Mouse (Mus musculus): Measurements from ENCODE around the gene Sbf1. TPM values are rescaled to one million over a fixed set of nuclear protein-coding genes. Genes with fewer than 3 reads are reported as not detected.
A peak's percentile ranks its signal among the peaks of the same experiment; 100 is the strongest.

Gene Sbf1
- polyA plus RNA-seq, 1 experiment from 2014 or later: 27.6 TPM

GRCm38 (mm10) chr15:89295580-89296165, 19.4 kb downstream of the Sbf1 start:
- no peaks in the 10 kb centered on the region for H3K27me3 ChIP-seq (ENCODE audit: control insufficient read depth, insufficient read depth, low read length)
- no peaks in the 10 kb centered on the region; the same call in 1 of the 2 replicates for H3K4me1 ChIP-seq (replicated peaks; ENCODE audit: control insufficient read depth, insufficient read depth)
- H3K36me3 ChIP-seq (ENCODE audit: control insufficient read depth, insufficient read depth, low read length): peaks cover 38% of the 10 kb centered on the region
- 82% methylated on average over 8 of the region's 8 CpGs for WGBS
- H3K4me3 ChIP-seq (ENCODE audit: low read depth, low read length): no peak overlapping the region
- peak overlapping the region; percentile 49; the same call in 1 of the 2 replicates for H3K27ac ChIP-seq (replicated peaks)
- TF ChIP-seq CTCF (IDR thresholded peaks at IDR 0.05; ENCODE audit: low read depth): no peak
- no peak for TF ChIP-seq EP300 (optimal IDR thresholded peaks at IDR 0.05)
- no peak overlapping the region for H3K9ac ChIP-seq (ENCODE audit: low read length)
- DNase-seq (ENCODE audit: low spot score) (no peak), ATAC-seq (ENCODE audit: low FRiP score, low TSS enrichment) (no peak)
- no peak overlapping the region for H3K4me2 ChIP-seq (replicated peaks; ENCODE audit: low read depth)
- no peaks in the 10 kb centered on the region for H3K9me3 ChIP-seq (ENCODE audit: control insufficient read depth, low read length)

GRCm38 (mm10) chr15:89293778-89294177, 21.3 kb downstream of the Sbf1 start:
- 91% methylated on average over 10 of the region's 10 CpGs for WGBS
- no peak overlapping the region for H3K4me3 ChIP-seq (ENCODE audit: low read depth, low read length)
- no peak overlapping the region for H3K9ac ChIP-seq (ENCODE audit: low read length)
- TF ChIP-seq EP300 (optimal IDR thresholded peaks at IDR 0.05) (no peak), CTCF (IDR thresholded peaks at IDR 0.05; ENCODE audit: low read depth) (no peak)
- no peak overlapping the region for H3K4me2 ChIP-seq (replicated peaks; ENCODE audit: low read depth)
- ATAC-seq (ENCODE audit: low FRiP score, low TSS enrichment): 0 out of 2 replicates have a peak, but pooled peaks have one; percentile 13
- H3K27ac ChIP-seq (replicated peaks): no peak overlapping the region
- DNase-seq (ENCODE audit: low spot score): no peak
- H3K36me3 ChIP-seq (ENCODE audit: control insufficient read depth, insufficient read depth, low read length): peaks cover 32% of the 10 kb centered on the region
- no peaks in the 10 kb centered on the region for H3K9me3 ChIP-seq (ENCODE audit: control insufficient read depth, low read length)
- no peaks in the 10 kb centered on the region for H3K27me3 ChIP-seq (ENCODE audit: control insufficient read depth, insufficient read depth, low read length)
- H3K4me1 ChIP-seq (replicated peaks; ENCODE audit: control insufficient read depth, insufficient read depth): no peaks in the 10 kb centered on the region; the same call in 1 of the 2 replicates

GRCm38 (mm10) chr15:89292795-89293194, 22.3 kb downstream of the Sbf1 start:
- ATAC-seq (ENCODE audit: low FRiP score, low TSS enrichment) (peak; percentile 38), DNase-seq (ENCODE audit: low spot score) (peak; percentile 51)
- no peaks in the 10 kb centered on the region; the same call in 1 of the 2 replicates for H3K4me1 ChIP-seq (replicated peaks; ENCODE audit: control insufficient read depth, insufficient read depth)
- H3K36me3 ChIP-seq (ENCODE audit: control insufficient read depth, insufficient read depth, low read length): peaks cover 34% of the 10 kb centered on the region
- no peaks in the 10 kb centered on the region for H3K9me3 ChIP-seq (ENCODE audit: control insufficient read depth, low read length)
- H3K4me2 ChIP-seq (replicated peaks; ENCODE audit: low read depth): no peak overlapping the region
- TF ChIP-seq CTCF (IDR thresholded peaks at IDR 0.05; ENCODE audit: low read depth): no peak
- TF ChIP-seq EP300 (optimal IDR thresholded peaks at IDR 0.05): no peak
- no peak overlapping the region; the same call in 1 of the 2 replicates for H3K27ac ChIP-seq (replicated peaks)
- H3K27me3 ChIP-seq (ENCODE audit: control insufficient read depth, insufficient read depth, low read length): no peaks in the 10 kb centered on the region
- H3K9ac ChIP-seq (ENCODE audit: low read length): no peak overlapping the region
- H3K4me3 ChIP-seq (ENCODE audit: low read depth, low read length): no peak overlapping the region
- WGBS: 17% methylated on average over 2 of the region's 2 CpGs

GRCm38 (mm10) chr15:89291521-89291920, 23.6 kb downstream of the Sbf1 start:
- Histone ChIP-seq H3K27ac (replicated peaks) (no peak overlapping the region), H3K4me2 (replicated peaks; ENCODE audit: low read depth) (no peak overlapping the region), H3K27me3 (ENCODE audit: control insufficient read depth, insufficient read depth, low read length) (no peaks in the 10 kb centered on the region), H3K9ac (ENCODE audit: low read length) (no peak overlapping the region), H3K36me3 (ENCODE audit: control insufficient read depth, insufficient read depth, low read length) (peaks cover 34% of the 10 kb centered on the region), H3K4me3 (ENCODE audit: low read depth, low read length) (no peak overlapping the region), H3K4me1 (replicated peaks; ENCODE audit: control insufficient read depth, insufficient read depth) (no peaks in the 10 kb centered on the region; the same call in 1 of the 2 replicates), H3K9me3 (ENCODE audit: control insufficient read depth, low read length) (no peaks in the 10 kb centered on the region)
- 69% methylated on average over 3 of the region's 3 CpGs for WGBS
- DNase-seq (ENCODE audit: low spot score) (peak; percentile 77), ATAC-seq (ENCODE audit: low FRiP score, low TSS enrichment) (peak; percentile 83)
- TF ChIP-seq CTCF (IDR thresholded peaks at IDR 0.05; ENCODE audit: low read depth) (no peak), EP300 (optimal IDR thresholded peaks at IDR 0.05) (no peak)

GRCm38 (mm10) chr15:89289455-89289854, 25.7 kb downstream of the Sbf1 start:
- ATAC-seq (ENCODE audit: low FRiP score, low TSS enrichment): no peak
- no peak for TF ChIP-seq CTCF (IDR thresholded peaks at IDR 0.05; ENCODE audit: low read depth)
- no peak for TF ChIP-seq EP300 (optimal IDR thresholded peaks at IDR 0.05)
- H3K9ac ChIP-seq (ENCODE audit: low read length): no peak overlapping the region
- H3K4me1 ChIP-seq (replicated peaks; ENCODE audit: control insufficient read depth, insufficient read depth): no peaks in the 10 kb centered on the region
- H3K36me3 ChIP-seq (ENCODE audit: control insufficient read depth, insufficient read depth, low read length): peaks cover 28% of the 10 kb centered on the region
- H3K4me3 ChIP-seq (ENCODE audit: low read depth, low read length): no peak overlapping the region
- no peak overlapping the region for H3K4me2 ChIP-seq (replicated peaks; ENCODE audit: low read depth)
- H3K9me3 ChIP-seq (ENCODE audit: control insufficient read depth, low read length): no peaks in the 10 kb centered on the region
- no peak overlapping the region for H3K27ac ChIP-seq (replicated peaks)
- WGBS: 95% methylated on average over 11 of the region's 11 CpGs
- no peak for DNase-seq (ENCODE audit: low spot score)
- no peaks in the 10 kb centered on the region for H3K27me3 ChIP-seq (ENCODE audit: control insufficient read depth, insufficient read depth, low read length)

GRCm38 (mm10) chr15:89288227-89288767, 26.8 kb downstream of the Sbf1 start:
- Histone ChIP-seq H3K27me3 (ENCODE audit: control insufficient read depth, insufficient read depth, low read length) (no peaks in the 10 kb centered on the region), H3K4me1 (replicated peaks; ENCODE audit: control insufficient read depth, insufficient read depth) (no peaks in the 10 kb centered on the region), H3K4me2 (replicated peaks; ENCODE audit: low read depth) (no peak overlapping the region), H3K4me3 (ENCODE audit: low read depth, low read length) (no peak overlapping the region), H3K27ac (replicated peaks) (no peak overlapping the region), H3K36me3 (ENCODE audit: control insufficient read depth, insufficient read depth, low read length) (peaks cover 18% of the 10 kb centered on the region), H3K9me3 (ENCODE audit: control insufficient read depth, low read length) (no peaks in the 10 kb centered on the region), H3K9ac (ENCODE audit: low read length) (no peak overlapping the region)
- no peak for TF ChIP-seq EP300 (optimal IDR thresholded peaks at IDR 0.05)
- ATAC-seq (ENCODE audit: low FRiP score, low TSS enrichment) (peak; percentile 9; the same call in 1 of the 2 replicates), DNase-seq (ENCODE audit: low spot score) (no peak)
- 83% methylated on average over 23 of the region's 23 CpGs for WGBS
